Mouse (Mus musculus) kidney, adult 2 months (tissue): ENCODE data around the gene Taar8b.

Source experiments
- CTCF ChIP-seq: fragments of 200-500 bp; conservative IDR thresholded peaks from 2 replicates; pipeline ENCODE4 v1.5.1; 2011; ENCODE audit warnings: low read depth, mild to moderate bottlenecking, control low read depth, low read length, moderate library complexity, mixed read lengths; ENCODE audit not compliant: insufficient read depth, insufficient read length
- POLR2A ChIP-seq: fragments of 200-500 bp; IDR thresholded peaks from one replicate; pipeline ENCODE4 v1.6.1; 2011; ENCODE audit warnings: low read depth, low read length, control low read depth

DNA sequence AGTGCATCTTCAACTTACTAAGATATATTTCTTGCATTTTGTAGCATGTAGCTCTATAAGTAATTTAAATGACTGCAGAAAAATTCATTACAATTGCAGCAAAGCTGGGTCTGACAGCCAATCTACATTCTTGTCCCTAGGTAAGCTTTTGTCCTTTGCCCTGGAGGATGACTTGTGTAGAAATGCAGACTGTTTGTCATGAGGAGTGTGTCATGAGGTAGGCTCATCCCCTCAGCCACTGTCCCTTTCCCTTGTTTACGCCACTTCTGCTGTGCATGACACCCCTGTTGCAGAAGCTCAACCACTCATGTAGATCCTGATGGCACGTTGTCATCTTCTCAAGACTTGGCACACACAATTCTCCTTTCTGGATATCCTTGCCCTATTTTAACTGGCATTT is 4.9 kb downstream of the Taar8b start:
- no peak for TF ChIP-seq POLR2A
- TF ChIP-seq CTCF, result no peak
